Mouse (Mus musculus) kidney, adult 2 months (tissue): ENCODE measurements at regions not wholly inside any gene's neighbourhood (a gene's known extent, or its start where the extent isn't known, plus 50 kb on each side); places are given as distances from the start of the nearest gene placed in this dataset.

ENCODE experiments used
- DNase-seq: peaks from one replicate; pipeline ENCODE4 v3.0.0; 2021
- H3K27ac ChIP-seq: fragments of 200-500 bp; 2 replicates; pipeline ENCODE4 v1.5.1; 2012; ENCODE audit warnings: low read depth, low read length, control low read depth, inconsistent platforms; ENCODE audit not compliant: insufficient read depth
- H3K27me3 ChIP-seq: fragments of 200-500 bp; replicated peaks from 2 replicates; pipeline ENCODE4 v1.6.1; 2012; ENCODE audit warnings: mild to moderate bottlenecking, moderate library complexity, low read length, inconsistent platforms; ENCODE audit not compliant: control insufficient read depth, insufficient read depth
- H3K36me3 ChIP-seq: fragments of 200-500 bp; 2 replicates; pipeline ENCODE4 v1.6.1; 2012; ENCODE audit warnings: mild to moderate bottlenecking, moderate library complexity, low read length, inconsistent platforms; ENCODE audit not compliant: control insufficient read depth, insufficient read depth
- H3K4me1 ChIP-seq: fragments of 200-500 bp; 2 replicates; pipeline ENCODE4 v1.6.1; 2011; ENCODE audit warnings: low read length; ENCODE audit not compliant: control insufficient read depth, insufficient read depth
- H3K4me3 ChIP-seq: fragments of 200-500 bp; 2 replicates; pipeline ENCODE4 v1.5.1; 2011; ENCODE audit warnings: mild to moderate bottlenecking, low read depth, low read length, control low read depth; ENCODE audit not compliant: insufficient read depth
- CTCF ChIP-seq: fragments of 200-500 bp; conservative IDR thresholded peaks from 2 replicates; pipeline ENCODE4 v1.5.1; 2011; ENCODE audit warnings: low read depth, mild to moderate bottlenecking, control low read depth, low read length, moderate library complexity, mixed read lengths; ENCODE audit not compliant: insufficient read depth, insufficient read length
- POLR2A ChIP-seq: fragments of 200-500 bp; IDR thresholded peaks from one replicate; pipeline ENCODE4 v1.6.1; 2011; ENCODE audit warnings: low read depth, low read length, control low read depth
- WGBS: fragments of 180-500 bp; shearing (Covaris S2); methylation state at CpG from one replicate; pipeline ENCODE4 v1.1.7; 2018; 5-methylcytosine and 5-hydroxymethylcytosine counted together

GRCm38 (mm10) chr17:10122411-10122810 lies 197.2 kb downstream of the Qk start:
- 46% methylated on average over 3 of the region's 3 CpGs for WGBS
- TF ChIP-seq POLR2A: no peak
- no peak for TF ChIP-seq CTCF
- DNase-seq: peak; percentile 38
- H3K4me1 ChIP-seq: no peaks in the 10 kb centered on the region
- no peaks in the 10 kb centered on the region for H3K27me3 ChIP-seq
- no peaks in the 10 kb centered on the region for H3K36me3 ChIP-seq
- no peak overlapping the region for H3K4me3 ChIP-seq
- H3K27ac ChIP-seq: no peak overlapping the region

- 78% methylated on average over 2 of the region's 2 CpGs for WGBS
- TF ChIP-seq POLR2A: no peak
- no peak for TF ChIP-seq CTCF
- Histone ChIP-seq H3K4me3 (no peak overlapping the region), H3K27me3 (no peaks in the 10 kb centered on the region), H3K4me1 (no peaks in the 10 kb centered on the region), H3K36me3 (no peaks in the 10 kb centered on the region), H3K27ac (no peak overlapping the region)
- no peak for DNase-seq
Measured at GRCm38 (mm10) chr17:10112118-10112517, 207.5 kb downstream of the Qk start.

GRCm38 (mm10) chr17:10110375-10110675 lies 209.3 kb downstream of the Qk start:
- Histone ChIP-seq H3K4me3 (no peak overlapping the region), H3K36me3 (no peaks in the 10 kb centered on the region), H3K4me1 (no peaks in the 10 kb centered on the region), H3K27ac (no peak overlapping the region), H3K27me3 (no peaks in the 10 kb centered on the region)
- no peak for TF ChIP-seq CTCF
- no peak for TF ChIP-seq POLR2A
- DNase-seq: no peak

GRCm38 (mm10) chr17:10109511-10110374 lies 209.9 kb downstream of the Qk start:
- DNase-seq: no peak
- 58% methylated on average over 8 of the region's 8 CpGs for WGBS

GRCm38 (mm10) chr17:10105299-10105698 lies 214.4 kb downstream of the Qk start:
- no peak for DNase-seq
- 66% methylated on average over 3 of the region's 3 CpGs for WGBS
- Histone ChIP-seq H3K27me3 (no peaks in the 10 kb centered on the region), H3K4me1 (no peaks in the 10 kb centered on the region), H3K4me3 (no peak overlapping the region), H3K36me3 (no peaks in the 10 kb centered on the region), H3K27ac (no peak overlapping the region)
- TF ChIP-seq POLR2A (no peak), CTCF (no peak)

More at GRCm38 (mm10) chr17:10109511-10110374, 209.9 kb downstream of the Qk start:
- Histone ChIP-seq H3K36me3 (no peaks in the 10 kb centered on the region), H3K4me3 (no peak overlapping the region), H3K27me3 (no peaks in the 10 kb centered on the region), H3K27ac (no peak overlapping the region), H3K4me1 (no peaks in the 10 kb centered on the region)
- no peak for TF ChIP-seq POLR2A
- TF ChIP-seq CTCF: no peak

- Histone ChIP-seq H3K27ac (no peak overlapping the region), H3K4me3 (no peak overlapping the region), H3K36me3 (no peaks in the 10 kb centered on the region), H3K4me1 (peaks cover 9% of the 10 kb centered on the region; the same call in 1 of the 2 replicates), H3K27me3 (no peaks in the 10 kb centered on the region)
- no peak for DNase-seq
- WGBS: 62% methylated on average over 4 of the region's 4 CpGs
- TF ChIP-seq POLR2A (no peak), CTCF (no peak)
Measured at GRCm38 (mm10) chr17:10098199-10098598, 221.5 kb downstream of the Qk start.

- Histone ChIP-seq H3K4me3 (no peak overlapping the region), H3K27ac (no peak overlapping the region), H3K27me3 (no peaks in the 10 kb centered on the region), H3K4me1 (peaks cover 10% of the 10 kb centered on the region; the same call in 1 of the 2 replicates), H3K36me3 (no peaks in the 10 kb centered on the region)
- TF ChIP-seq CTCF: no peak
- TF ChIP-seq POLR2A: no peak
- no peak for DNase-seq
Measured at GRCm38 (mm10) chr17:10097691-10098090, 222.0 kb downstream of the Qk start.
